Mouse (Mus musculus) liver (tissue): Measurements from ENCODE around the gene Inafm2.
A peak's percentile ranks its signal among the peaks of the same experiment; 100 is the strongest.

Experiments
- DNase-seq: peaks from one replicate; pipeline ENCODE4 v3.0.0-alpha.2; 2020; ENCODE audit warnings: mixed read lengths

The Inafm2 gene

GRCm38 (mm10) chr2:118760311-118761025 is 14.9 kb downstream of the Inafm2 start:
- DNase-seq, result no peak

DNA sequence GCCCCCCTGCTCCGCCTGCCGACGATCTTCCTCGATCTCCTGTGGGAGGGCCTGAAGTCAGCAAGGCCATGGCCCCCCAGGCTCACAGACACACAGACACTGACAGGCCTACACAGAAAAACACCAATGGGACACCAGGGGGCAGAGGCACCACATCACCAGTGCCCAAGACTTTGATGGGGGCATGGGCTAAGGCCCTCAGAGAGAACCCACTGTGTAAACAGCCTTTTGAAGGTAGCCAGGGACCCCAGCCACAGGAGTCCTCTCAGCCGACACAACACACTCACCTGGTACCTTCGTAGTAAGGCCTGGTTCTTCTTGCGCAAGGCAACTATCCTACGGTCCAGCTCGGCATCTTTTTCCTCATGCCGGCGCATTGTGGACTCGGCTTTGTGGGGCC is 15.8 kb downstream of the Inafm2 start:
- DNase-seq, result no peak

DNA sequence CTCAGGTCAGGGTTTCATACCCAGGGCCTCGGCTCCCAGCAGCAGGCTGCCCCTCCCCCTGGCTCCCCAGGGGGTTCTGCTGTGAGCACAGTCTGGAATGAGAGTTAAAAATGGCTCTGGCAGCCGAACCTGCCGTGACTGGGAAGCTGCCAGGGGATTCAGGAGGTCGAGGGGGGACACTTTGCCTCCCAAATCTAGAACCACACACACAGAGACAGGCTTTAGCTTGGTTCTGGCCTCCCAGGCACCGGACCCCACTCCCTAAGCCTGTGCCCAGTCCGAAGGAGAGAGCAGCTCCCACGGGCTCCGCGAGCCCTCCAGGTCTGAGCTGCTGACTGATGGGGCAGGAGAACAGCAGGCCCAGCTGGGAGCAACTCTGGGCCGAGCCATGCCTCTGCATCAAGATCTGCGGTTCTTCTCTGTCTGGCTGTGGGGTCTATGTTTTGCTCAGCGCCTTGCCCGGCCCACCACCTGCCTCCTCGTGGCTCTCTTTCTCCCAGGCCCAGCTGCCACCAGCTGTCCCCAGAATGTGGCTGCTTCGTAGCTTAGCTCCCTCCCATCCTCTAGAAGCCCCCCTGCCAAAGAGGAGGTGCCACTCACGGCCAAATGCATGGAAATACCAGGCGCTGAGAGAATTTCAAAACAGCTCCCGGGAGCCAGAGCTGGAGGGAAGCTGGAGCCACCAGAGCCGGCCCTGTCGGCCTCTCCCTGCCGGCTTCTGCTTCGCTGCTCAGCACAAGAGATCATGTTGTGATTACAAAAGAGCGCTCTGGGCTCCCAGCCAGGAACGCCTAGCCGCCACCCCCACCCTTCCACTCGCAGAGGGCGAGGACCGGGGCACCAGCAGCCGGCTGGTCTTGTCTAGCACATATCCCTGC is 16.6 kb downstream of the Inafm2 start, which contains the start of gene Ccdc9b:
Gene Ccdc9b, minus strand, starts transcription at position 756 of the 878 bp plus-strand sequence.
- peak; percentile 88 for DNase-seq

- DNase-seq, result no peak
These were observed 17.2 kb downstream of the Inafm2 start for GRCm38 (mm10) chr2:118762784-118763148.

DNA sequence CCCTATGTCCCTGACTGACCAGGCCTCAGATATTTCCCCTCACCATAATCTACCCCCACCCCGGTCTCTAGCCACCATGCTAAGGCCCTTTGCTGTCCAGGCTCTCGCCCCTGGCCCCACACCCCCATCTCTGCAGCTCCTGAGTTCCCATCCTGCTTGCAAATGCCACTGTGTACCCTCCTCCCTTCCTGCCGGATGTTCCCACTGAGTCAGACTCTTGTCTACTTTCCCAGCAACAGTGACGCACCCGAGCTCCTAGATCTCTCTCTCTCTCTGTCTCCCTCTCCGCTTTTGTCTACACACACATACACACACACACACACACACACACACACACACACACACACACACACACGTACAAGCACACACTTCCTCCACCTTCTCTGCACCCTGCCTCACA is 17.9 kb downstream of the Inafm2 start:
- no peak for DNase-seq

GRCm38 (mm10) chr2:118764094-118764831 is 18.7 kb downstream of the Inafm2 start:
- peak; percentile 60 for DNase-seq

GRCm38 (mm10) chr2:118764875-118765274 is 19.3 kb downstream of the Inafm2 start:
- no peak for DNase-seq

- peak; percentile 37 for DNase-seq
These were observed 20.8 kb downstream of the Inafm2 start for GRCm38 (mm10) chr2:118766041-118767033.

DNA sequence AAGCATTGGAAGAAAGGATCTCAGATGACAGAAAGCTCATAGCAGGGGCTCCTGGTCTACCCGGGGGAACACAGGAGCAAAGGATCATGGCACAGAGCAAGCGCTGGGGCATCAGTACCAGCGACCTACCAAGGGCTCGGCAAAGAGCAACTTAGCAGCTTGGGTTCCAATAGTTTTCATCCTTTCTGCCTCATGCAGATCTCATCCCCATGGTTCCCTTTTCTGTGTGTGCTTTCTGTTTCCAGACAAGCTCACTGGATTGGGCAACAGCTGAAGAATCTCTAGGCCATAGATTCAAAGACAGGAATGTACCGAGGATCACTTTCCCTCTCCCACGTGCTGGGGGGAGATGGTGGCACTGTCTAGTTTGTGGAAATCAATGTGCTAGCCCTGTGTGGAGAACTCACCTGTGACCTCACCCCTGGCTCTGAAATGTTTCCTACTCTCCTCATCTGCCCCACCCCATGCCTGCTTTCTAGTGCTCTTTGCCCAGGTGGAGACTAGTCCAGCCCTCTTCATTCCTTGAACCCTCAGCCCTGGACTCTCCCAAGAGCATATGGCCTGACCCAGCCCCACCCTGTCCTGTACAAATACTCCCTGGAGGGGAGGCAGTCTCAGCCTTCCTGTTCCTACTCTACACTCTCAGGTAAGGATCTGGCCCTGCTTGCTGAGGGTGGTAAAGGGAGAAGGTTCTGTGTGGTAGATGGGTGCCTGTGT is 26.8 kb downstream of the Inafm2 start, which contains the start of gene Phgr1:
Gene Phgr1, plus strand, starts transcription at position 612 of the 717 bp plus-strand sequence.
- DNase-seq, result no peak

DNA sequence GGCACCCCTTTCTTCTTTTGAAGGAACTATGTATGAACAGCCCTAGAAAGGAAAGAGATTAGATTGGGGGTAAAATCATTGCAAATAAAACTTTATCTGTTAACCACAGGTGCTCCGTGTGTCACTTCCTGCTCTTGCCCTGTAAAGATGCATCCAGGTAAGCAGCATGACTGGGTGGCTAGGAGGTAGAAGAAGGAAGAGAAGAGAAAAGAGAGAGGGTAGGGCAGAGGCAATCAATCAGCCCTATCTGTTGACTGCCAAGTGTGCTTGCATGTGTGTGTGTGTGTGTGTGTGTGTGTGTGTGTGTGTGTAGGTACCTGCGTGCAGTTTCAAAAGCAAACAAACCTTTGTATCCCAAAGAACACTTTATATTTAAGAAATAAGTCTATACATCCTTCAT is 29.0 kb downstream of the Inafm2 start:
- DNase-seq, result no peak

GRCm38 (mm10) chr2:118775396-118775795 is 29.8 kb downstream of the Inafm2 start:
- no peak for DNase-seq

- DNase-seq, result no peak
These were observed 30.3 kb downstream of the Inafm2 start for GRCm38 (mm10) chr2:118775846-118776245.

DNA sequence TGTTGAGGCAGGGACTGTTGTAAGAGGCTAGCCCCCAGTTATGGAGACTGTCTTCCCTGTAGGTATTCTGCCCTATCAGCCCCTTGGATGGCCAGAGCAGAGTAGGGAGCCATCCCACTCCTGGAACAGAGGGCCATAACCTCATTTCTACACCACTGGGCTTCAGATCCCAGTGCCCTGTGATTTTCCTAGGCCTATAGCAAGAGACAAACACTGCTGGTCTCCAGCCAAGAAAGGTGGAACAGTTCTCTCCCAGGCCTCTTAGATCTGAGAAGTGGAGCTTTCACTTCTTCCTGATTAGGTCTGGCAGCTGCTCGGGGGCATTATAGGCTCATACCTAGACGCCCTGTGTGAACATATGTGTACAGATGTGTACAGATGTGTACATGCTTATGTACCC is 30.7 kb downstream of the Inafm2 start:
- no peak for DNase-seq

- no peak for DNase-seq
These were observed 32.9 kb downstream of the Inafm2 start for GRCm38 (mm10) chr2:118778418-118778817.

DNA sequence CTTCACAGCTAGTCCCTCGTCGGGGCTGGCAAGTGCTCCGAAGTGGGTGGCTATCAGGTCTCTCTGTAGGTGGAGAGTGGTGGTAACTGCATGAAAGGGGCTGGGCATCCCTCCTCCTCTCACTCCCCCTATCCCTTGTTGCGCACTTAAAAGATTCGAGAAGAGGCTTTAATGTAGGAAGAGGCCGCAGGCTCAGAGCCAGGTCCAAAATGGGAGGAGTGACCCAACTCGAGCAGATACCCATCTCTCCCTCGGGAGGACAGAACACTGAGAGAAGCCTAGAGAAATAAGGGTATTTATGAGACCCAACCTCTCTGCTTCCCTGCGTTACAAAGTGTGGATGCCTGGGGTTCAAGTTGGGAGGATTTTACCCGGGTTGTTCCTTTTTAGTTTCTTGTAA is 33.5 kb downstream of the Inafm2 start:
- DNase-seq, result no peak

DNA sequence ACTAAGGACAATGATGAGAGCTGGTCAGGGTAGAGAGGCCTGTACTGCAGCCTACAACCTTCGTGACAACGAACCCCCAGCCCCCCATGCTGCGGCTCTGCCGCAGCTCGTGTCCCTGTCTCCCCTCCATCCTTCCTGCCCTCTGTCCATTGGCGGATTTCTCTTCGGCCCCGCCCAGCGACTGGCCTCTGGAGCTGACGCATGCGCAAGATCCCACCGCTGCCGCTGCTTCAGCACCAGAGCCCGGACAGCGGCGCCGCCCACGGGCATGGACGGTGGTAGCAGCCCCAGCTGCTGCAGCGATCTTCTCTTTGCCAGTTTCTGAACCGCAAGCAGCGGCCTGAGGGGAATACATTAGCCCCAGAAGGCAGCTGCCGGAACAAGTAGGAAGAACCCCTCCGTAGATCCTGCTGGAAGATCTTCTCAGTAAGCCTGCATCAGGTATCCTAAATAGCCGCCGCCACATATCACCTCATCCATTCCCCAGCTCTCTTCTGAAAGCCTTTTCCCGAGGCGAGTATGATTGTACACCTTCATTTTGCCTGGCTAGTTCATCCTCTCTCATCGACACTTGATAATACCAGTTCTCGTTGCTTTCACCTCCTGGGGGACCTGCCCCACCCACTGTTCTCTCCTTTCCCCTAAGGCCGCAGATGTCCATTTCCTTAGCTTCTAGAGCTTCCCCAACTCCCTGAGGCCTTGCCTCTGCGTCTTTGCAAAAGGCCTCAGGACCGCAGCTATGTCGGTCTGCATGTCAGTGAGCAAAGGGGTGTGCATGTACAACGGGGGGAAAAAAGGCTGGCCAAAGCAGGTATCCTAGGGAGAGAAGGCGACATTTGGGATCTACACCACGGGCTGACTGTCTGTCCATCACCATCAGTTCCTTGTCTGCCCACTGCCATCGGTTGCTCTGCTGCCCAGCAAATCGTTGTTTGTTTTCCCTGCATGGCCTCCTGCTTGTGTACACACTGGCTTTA is 34.2 kb downstream of the Inafm2 start, which contains the start of gene Disp2:
Gene Disp2, plus strand, starts transcription at position 216 of the 977 bp plus-strand sequence.
- DNase-seq, result peak; percentile 89

DNA sequence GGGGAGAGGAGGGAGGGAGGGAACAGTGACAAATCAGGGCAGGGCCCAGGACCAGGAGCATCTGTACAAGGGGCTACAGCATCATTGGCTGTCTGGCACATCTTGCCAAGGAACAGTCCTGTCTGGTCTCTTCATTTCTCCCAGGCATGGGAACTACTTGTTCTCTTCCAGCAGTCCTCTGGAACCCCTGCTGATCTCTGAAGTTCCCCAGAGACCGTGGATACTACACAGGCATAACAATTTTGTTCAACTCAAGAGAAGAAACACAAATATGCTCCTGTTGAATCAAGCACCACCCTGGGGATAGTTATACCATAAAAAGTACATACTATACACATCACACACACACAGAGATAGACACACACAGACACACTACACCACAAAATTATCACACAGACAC is 35.6 kb downstream of the Inafm2 start:
- no peak for DNase-seq

DNA sequence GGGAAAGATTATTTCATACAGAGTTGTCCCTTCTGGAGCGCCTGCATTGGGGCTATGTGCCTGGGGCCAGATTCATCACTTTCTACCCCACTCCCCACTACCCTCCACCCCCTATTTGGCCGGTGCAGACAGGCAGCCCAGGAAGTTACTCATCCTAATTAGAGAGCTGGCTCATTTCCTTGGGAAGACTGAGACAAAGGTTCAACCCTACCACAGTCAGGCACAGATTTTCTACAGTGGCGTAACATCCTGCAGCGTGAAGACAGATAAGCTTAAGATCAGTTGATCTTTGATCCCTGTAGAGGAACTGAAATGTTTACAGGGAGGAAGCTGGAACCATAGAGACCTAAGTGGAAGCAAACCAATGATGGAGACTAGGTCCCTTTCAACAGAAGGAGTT is 36.7 kb downstream of the Inafm2 start:
- no peak for DNase-seq

DNA sequence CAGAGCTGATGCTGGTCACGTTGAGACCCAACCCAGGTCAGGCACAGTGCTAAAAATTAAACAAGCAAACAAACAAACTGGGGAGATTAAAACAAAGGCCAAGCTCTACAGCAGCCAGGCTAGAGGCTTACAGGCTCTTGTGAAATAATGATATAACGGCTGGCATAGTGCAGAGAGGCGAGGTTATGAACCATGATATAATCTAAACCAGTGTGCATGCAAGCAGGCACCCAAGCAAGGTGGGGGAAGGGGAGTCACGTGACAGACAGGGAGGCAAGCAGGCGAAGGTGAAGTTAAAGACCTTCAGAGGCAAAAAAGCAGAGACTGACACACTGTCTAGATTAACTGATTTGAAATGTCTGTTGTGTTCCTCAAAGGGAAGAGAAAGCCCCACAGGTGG is 37.5 kb downstream of the Inafm2 start:
- DNase-seq, result no peak

DNA sequence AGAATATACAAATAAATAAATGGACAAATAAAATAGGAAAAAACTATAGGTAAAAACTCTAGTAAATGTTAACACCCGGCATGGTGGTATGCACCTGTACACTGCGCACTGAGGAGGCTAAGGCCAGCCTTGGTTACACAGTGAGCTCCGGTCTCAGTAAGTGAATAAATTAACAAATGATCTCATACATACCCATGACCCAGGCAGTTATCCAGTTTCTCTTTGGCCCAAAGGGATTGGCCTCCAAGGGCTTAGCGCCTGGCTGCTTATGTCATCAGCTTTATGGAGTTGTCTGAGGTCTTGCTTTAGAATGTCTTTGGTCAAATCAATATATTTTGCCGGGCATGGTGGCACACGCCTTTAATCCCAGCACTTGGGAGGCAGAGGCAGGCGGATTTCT is 38.1 kb downstream of the Inafm2 start:
- no peak for DNase-seq
